Mouse (Mus musculus) embryonic facial prominence, embryonic 15.5 days (tissue): ENCODE measurements at regions not wholly inside any gene's neighbourhood (a gene's known extent, or its start where the extent isn't known, plus 50 kb on each side); places are given as distances from the start of the nearest gene placed in this dataset.

ENCODE experiments used
- ATAC-seq: fragments of 200-750 bp; cut with Nextera tagmentation; 2 replicates; pipeline ENCODE4 v1.8.0; 2017; ENCODE audit warnings: low read depth, moderate TSS enrichment; ENCODE audit not compliant: insufficient number of reproducible peaks, low FRiP score, low TSS enrichment
- H3K27ac ChIP-seq: fragments of 300-500 bp; sonication (generic); replicated peaks from 2 replicates; pipeline ENCODE4 v1.5.1; 2015; ENCODE audit warnings: mild to moderate bottlenecking, inconsistent platforms
- H3K27me3 ChIP-seq: fragments of 300-500 bp; sonication (generic); 2 replicates; pipeline ENCODE4 v1.6.1; 2015; ENCODE audit warnings: inconsistent platforms
- H3K36me3 ChIP-seq: fragments of 300-500 bp; sonication (generic); 2 replicates; pipeline ENCODE4 v1.6.1; 2015; ENCODE audit warnings: mild to moderate bottlenecking, inconsistent platforms
- H3K4me1 ChIP-seq: fragments of 300-500 bp; sonication (generic); 2 replicates; pipeline ENCODE4 v1.6.1; 2015; ENCODE audit warnings: inconsistent platforms
- H3K4me2 ChIP-seq: fragments of 300-500 bp; sonication (generic); replicated peaks from 2 replicates; pipeline ENCODE4 v1.6.1; 2015; ENCODE audit warnings: mild to moderate bottlenecking, inconsistent platforms
- H3K4me3 ChIP-seq: fragments of 300-500 bp; sonication (generic); replicated peaks from 2 replicates; pipeline ENCODE4 v1.5.1; 2015; ENCODE audit warnings: mild to moderate bottlenecking, inconsistent platforms
- H3K9ac ChIP-seq: fragments of 300-500 bp; sonication (generic); 2 replicates; pipeline ENCODE4 v1.6.1; 2015; ENCODE audit warnings: inconsistent platforms
- H3K9me3 ChIP-seq: fragments of 300-500 bp; sonication (generic); replicated peaks from 2 replicates; pipeline ENCODE4 v1.6.1; 2016; ENCODE audit warnings: inconsistent platforms
- WGBS: fragments of 180-500 bp; shearing (Covaris S2); methylation state at CpG from one replicate; pipeline ENCODE4 v1.1.7; 2015; 5-methylcytosine and 5-hydroxymethylcytosine counted together

GRCm38 (mm10) chr2:169493609-169494275 lies 93.8 kb downstream of the Gm11011 start:
- no peak for ATAC-seq
- WGBS: 45% methylated on average over 16 of the region's 16 CpGs
- no peak overlapping the region for H3K9ac ChIP-seq
- peaks cover 5% of the 10 kb centered on the region; the same call in 1 of the 2 replicates for H3K4me1 ChIP-seq
- no peak overlapping the region for H3K27ac ChIP-seq
- H3K4me3 ChIP-seq: no peak overlapping the region
- no peak overlapping the region for H3K4me2 ChIP-seq
- H3K9me3 ChIP-seq: no peaks in the 10 kb centered on the region
- H3K36me3 ChIP-seq: no peaks in the 10 kb centered on the region
- no peaks in the 10 kb centered on the region for H3K27me3 ChIP-seq

DNA sequence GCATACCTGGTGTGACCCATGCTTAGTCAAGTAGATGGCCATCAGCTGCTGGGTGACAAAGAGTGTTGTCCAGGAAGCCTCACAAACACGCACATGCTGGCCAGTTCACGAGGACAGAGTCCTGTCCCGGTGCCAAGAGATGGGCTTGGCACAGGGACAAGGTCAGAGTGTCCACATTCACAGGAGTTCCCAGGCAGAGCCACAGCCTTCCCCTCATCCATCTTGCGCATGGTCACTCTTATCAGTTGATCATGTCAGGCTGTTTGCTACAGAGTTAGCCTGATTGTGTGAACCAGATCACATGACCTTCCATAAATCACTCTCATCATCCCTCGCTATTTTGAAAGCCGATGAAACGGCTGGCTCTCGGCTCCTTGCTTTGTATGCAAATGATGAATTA lies 103.6 kb downstream of the Gm11011 start:
- WGBS: 83% methylated on average over 8 of the region's 8 CpGs

DNA sequence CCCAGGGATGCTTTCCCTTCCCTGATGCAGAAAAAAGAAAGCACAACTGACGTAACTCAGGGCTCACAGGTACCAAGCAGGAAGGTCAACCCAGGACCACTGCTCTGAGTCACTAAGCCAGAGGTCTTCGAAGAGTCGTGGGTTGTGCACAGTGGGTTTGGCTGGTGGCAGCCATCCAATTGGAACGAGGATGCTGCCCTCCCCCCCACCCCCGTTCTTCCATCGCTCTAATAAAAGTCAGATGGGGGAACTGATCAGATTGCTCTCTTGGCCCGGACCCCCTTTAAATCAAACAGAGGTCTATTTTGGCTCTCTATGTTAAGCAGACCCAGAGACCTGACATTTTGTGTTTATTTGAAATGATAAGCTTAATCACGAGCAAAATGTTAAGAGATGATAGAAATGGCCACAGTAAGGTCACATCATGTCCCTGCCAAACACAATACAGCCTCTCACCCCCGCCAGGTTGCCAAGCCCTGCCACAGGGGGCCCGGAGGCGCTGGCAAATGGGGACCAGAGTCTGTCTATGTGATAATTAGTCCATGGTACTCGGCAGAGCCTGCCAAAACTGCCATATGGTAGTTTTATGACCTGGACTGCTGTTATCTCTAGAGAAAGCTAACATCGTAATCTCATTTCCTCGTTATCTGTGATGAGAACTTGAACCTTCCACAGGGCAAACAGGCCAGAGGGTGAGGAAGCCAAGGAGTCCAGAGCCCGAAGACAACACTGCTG lies 105.6 kb downstream of the Gm11011 start:
- Histone ChIP-seq H3K4me2 (no peak overlapping the region), H3K4me3 (no peak overlapping the region), H3K27me3 (no peaks in the 10 kb centered on the region), H3K9ac (no peak overlapping the region), H3K9me3 (no peaks in the 10 kb centered on the region), H3K36me3 (no peaks in the 10 kb centered on the region), H3K4me1 (peaks cover 15% of the 10 kb centered on the region; the same call in 1 of the 2 replicates), H3K27ac (no peak overlapping the region)
- WGBS: 43% methylated on average over 15 of the region's 15 CpGs
- no peak; the same call in 1 of the 2 replicates for ATAC-seq

More for the DNA sequence above, 103.6 kb downstream of the Gm11011 start:
- no peak overlapping the region for H3K4me3 ChIP-seq
- no peak overlapping the region for H3K4me2 ChIP-seq
- H3K36me3 ChIP-seq: no peaks in the 10 kb centered on the region
- no peak overlapping the region for H3K9ac ChIP-seq
- ATAC-seq: no peak
- peaks cover 15% of the 10 kb centered on the region; the same call in 1 of the 2 replicates for H3K4me1 ChIP-seq
- no peaks in the 10 kb centered on the region for H3K27me3 ChIP-seq
- no peak overlapping the region for H3K27ac ChIP-seq
- no peaks in the 10 kb centered on the region for H3K9me3 ChIP-seq

- Histone ChIP-seq H3K27ac (no peak overlapping the region), H3K4me1 (no peaks in the 10 kb centered on the region), H3K27me3 (no peaks in the 10 kb centered on the region), H3K9ac (no peak overlapping the region), H3K4me3 (no peak overlapping the region), H3K4me2 (no peak overlapping the region), H3K36me3 (no peaks in the 10 kb centered on the region), H3K9me3 (no peaks in the 10 kb centered on the region)
- WGBS: 41% methylated on average over 9 of the region's 9 CpGs
- no peak for ATAC-seq
Observed at GRCm38 (mm10) chr2:169474418-169475112, 113.0 kb downstream of the Gm11011 start.

- 87% methylated on average over 10 of the region's 10 CpGs for WGBS
- Histone ChIP-seq H3K36me3 (no peaks in the 10 kb centered on the region), H3K27ac (no peak overlapping the region), H3K9ac (no peak overlapping the region), H3K4me1 (no peaks in the 10 kb centered on the region), H3K4me3 (no peak overlapping the region), H3K27me3 (no peaks in the 10 kb centered on the region), H3K4me2 (no peak overlapping the region), H3K9me3 (no peaks in the 10 kb centered on the region)
- ATAC-seq: no peak
Observed at GRCm38 (mm10) chr2:169469538-169469937, 118.0 kb downstream of the Gm11011 start.

DNA sequence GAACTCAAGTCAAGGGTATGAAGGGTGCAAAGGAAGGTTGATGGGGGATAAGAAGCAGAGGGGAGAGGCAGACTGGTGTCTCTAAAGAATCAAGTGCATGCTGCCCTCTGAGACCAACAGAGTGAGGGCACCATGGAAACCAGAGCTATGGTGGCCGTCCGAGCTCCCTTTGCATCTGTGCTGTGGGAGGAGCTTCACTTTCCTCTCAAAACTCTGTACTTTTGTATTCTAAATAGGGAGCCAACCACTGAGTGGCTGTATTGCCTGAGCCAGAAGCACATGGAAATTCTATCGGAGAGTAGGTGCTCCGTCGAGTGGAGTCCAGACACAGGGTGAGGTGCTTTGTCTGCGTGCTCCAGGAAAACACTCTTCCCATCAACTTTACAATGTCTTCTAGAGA lies 119.9 kb downstream of the Gm11011 start:
- Histone ChIP-seq H3K27ac (no peak overlapping the region), H3K9me3 (no peaks in the 10 kb centered on the region), H3K36me3 (no peaks in the 10 kb centered on the region), H3K27me3 (no peaks in the 10 kb centered on the region), H3K4me3 (no peak overlapping the region), H3K4me1 (no peaks in the 10 kb centered on the region), H3K9ac (no peak overlapping the region), H3K4me2 (no peak overlapping the region)
- ATAC-seq: no peak
- WGBS: 73% methylated on average over 6 of the region's 6 CpGs

GRCm38 (mm10) chr2:169464106-169464505 lies 123.4 kb downstream of the Gm11011 start:
- H3K27me3 ChIP-seq: no peaks in the 10 kb centered on the region
- no peak overlapping the region for H3K4me2 ChIP-seq
- 0 out of 2 replicates have a peak, but pooled peaks cover 3% of the 10 kb centered on the region for H3K4me1 ChIP-seq
- H3K9ac ChIP-seq: no peak overlapping the region
- H3K9me3 ChIP-seq: no peaks in the 10 kb centered on the region
- WGBS: 89% methylated on average over 5 of the region's 5 CpGs
- no peak for ATAC-seq
- H3K36me3 ChIP-seq: no peaks in the 10 kb centered on the region
- no peak overlapping the region for H3K27ac ChIP-seq
- H3K4me3 ChIP-seq: no peak overlapping the region

DNA sequence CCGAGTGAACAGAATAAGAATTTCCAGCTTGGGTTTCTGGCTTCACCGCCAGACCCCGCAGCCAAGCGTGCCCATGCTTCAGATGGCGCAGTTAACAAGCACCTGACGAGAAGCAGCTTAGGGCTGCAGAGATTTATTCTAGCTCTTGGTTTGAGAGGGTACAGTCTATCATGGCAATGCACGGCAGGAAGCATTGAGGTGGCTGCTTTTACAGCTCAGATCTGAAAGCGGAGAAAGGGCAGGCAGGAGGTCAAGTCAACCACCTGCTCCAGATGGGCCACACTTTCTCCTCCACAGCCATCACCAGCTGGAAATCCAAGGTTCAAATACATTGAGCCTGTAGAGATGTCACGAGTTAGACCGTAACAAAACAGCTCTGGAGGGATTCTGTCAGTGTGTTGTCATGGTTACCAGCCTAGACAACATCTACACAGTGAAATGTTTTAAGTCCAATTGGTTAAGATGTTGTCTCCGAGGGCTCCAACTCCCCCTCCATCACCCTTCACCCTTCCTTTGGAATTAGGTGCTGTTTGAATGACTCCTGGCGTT lies 126.0 kb downstream of the Gm11011 start:
- 0 out of 2 replicates have a peak, but pooled peaks cover 3% of the 10 kb centered on the region for H3K4me1 ChIP-seq
- no peaks in the 10 kb centered on the region for H3K9me3 ChIP-seq
- 75% methylated on average over 12 of the region's 12 CpGs for WGBS
- H3K36me3 ChIP-seq: no peaks in the 10 kb centered on the region
- no peaks in the 10 kb centered on the region for H3K27me3 ChIP-seq
- no peak overlapping the region for H3K9ac ChIP-seq
- H3K4me2 ChIP-seq: no peak overlapping the region
- no peak overlapping the region for H3K4me3 ChIP-seq
- H3K27ac ChIP-seq: no peak overlapping the region
- no peak for ATAC-seq

- 80% methylated on average over 8 of the region's 8 CpGs for WGBS
- Histone ChIP-seq H3K27ac (no peak overlapping the region), H3K9me3 (no peaks in the 10 kb centered on the region), H3K27me3 (no peaks in the 10 kb centered on the region), H3K4me1 (no peaks in the 10 kb centered on the region), H3K4me2 (no peak overlapping the region), H3K9ac (no peak overlapping the region), H3K4me3 (no peak overlapping the region), H3K36me3 (no peaks in the 10 kb centered on the region)
- ATAC-seq: no peak
Observed at GRCm38 (mm10) chr2:169452956-169453355, 134.6 kb downstream of the Gm11011 start.

GRCm38 (mm10) chr2:169450801-169451200 lies 136.7 kb downstream of the Gm11011 start:
- no peak for ATAC-seq
- H3K4me2 ChIP-seq: no peak overlapping the region
- no peaks in the 10 kb centered on the region for H3K27me3 ChIP-seq
- no peaks in the 10 kb centered on the region for H3K36me3 ChIP-seq
- 83% methylated on average over 6 of the region's 6 CpGs for WGBS
- H3K9ac ChIP-seq: no peak overlapping the region
- H3K4me1 ChIP-seq: no peaks in the 10 kb centered on the region
- H3K27ac ChIP-seq: no peak overlapping the region
- H3K9me3 ChIP-seq: no peaks in the 10 kb centered on the region
- H3K4me3 ChIP-seq: no peak overlapping the region
